Mouse (Mus musculus) MEL (cell line): ENCODE measurements around the gene Antxr1.

Source experiments
- GABPA ChIP-seq: IDR thresholded peaks from 2 replicates; pipeline ENCODE4 v1.6.1; 2012; ENCODE audit warnings: low read depth, mild to moderate bottlenecking, inconsistent platforms, low read length, improper control_type of control experiment, moderate library complexity
- UBTF ChIP-seq: IDR thresholded peaks from 2 replicates; pipeline ENCODE4 v1.6.1; 2012; ENCODE audit warnings: low read depth, mild to moderate bottlenecking, inconsistent platforms, low read length, improper control_type of control experiment, moderate library complexity, borderline replicate concordance; ENCODE audit not compliant: insufficient read depth
- ZC3H11A ChIP-seq: IDR thresholded peaks from 2 replicates; pipeline ENCODE4 v1.6.1; 2012; ENCODE audit warnings: low read depth, mild to moderate bottlenecking, inconsistent platforms, low read length, improper control_type of control experiment

DNA sequence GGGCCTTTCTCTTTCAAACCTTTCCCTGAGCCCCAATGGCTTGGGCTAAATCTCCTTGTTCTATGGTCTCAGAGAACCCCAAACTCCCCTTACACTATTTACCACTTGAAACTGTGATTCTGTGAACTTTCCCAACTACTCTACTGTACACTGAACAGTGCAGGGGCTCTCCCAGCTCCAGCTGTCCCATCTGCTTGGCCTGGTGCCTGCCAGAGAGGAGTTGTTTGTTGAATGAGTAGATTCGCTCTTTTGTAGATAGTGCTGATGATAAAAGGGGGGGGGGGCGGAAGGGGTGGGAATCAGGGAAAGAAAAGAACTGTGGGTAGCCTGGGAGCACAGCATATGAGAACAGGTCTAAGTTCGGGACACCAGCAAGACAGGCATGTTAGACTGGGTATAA, 164.2 kb downstream of the Antxr1 start:
- TF ChIP-seq UBTF, result no peak
- TF ChIP-seq GABPA, result no peak
- TF ChIP-seq ZC3H11A, result no peak
